Mouse (Mus musculus): ENCODE results near the gene Tle4. TPM values are rescaled to one million over a fixed set of nuclear protein-coding genes. Genes with fewer than 3 reads are reported as not detected.

Gene Tle4
- polyA plus RNA-seq, 1 experiment = 0.76 TPM

GRCm38 (mm10) chr19:14503862-14504261, 94.0 kb downstream of the Tle4 start:
- no peaks in the 10 kb centered on the region for H3K27me3 ChIP-seq (ENCODE audit: control insufficient read depth, insufficient read depth, insufficient read length)
- no peak overlapping the region for H3K4me3 ChIP-seq
- H3K4me2 ChIP-seq (ENCODE audit: low read depth) = no peak overlapping the region
- H3K36me3 ChIP-seq (ENCODE audit: control insufficient read depth, insufficient read depth) = no peaks in the 10 kb centered on the region
- no peak overlapping the region for H3ac ChIP-seq (ENCODE audit: control insufficient read depth, insufficient read length)
- TF ChIP-seq POLR2A (IDR thresholded peaks at IDR 0.05; ENCODE audit: insufficient read length, low read depth) = no peak
- TF ChIP-seq CEBPB (IDR thresholded peaks at IDR 0.05; ENCODE audit: insufficient read depth, poor library complexity, severe bottlenecking) = no peak
- TF ChIP-seq E2F4 (IDR thresholded peaks at IDR 0.05; ENCODE audit: insufficient read depth) = no peak
- TF ChIP-seq MYOD1 (IDR thresholded peaks at IDR 0.05; ENCODE audit: control insufficient read depth in 1 of 3, insufficient read length in 2 of 3, low read depth in 2 of 3) = no peak
- no peak for TF ChIP-seq MYOG (IDR thresholded peaks at IDR 0.05; ENCODE audit: control insufficient read depth in 1 of 3, insufficient read depth in 1 of 3, insufficient read length in 2 of 3, low read depth in 2 of 3)
- TF ChIP-seq TCF3 (IDR thresholded peaks at IDR 0.05; ENCODE audit: insufficient read length, low read depth) = no peak
- TF ChIP-seq USF1 (IDR thresholded peaks at IDR 0.05; ENCODE audit: low read depth) = no peak
- TF ChIP-seq SRF (IDR thresholded peaks at IDR 0.05; ENCODE audit: control insufficient read depth, insufficient read length, low read depth) = no peak
- no peak for TF ChIP-seq MAX (IDR thresholded peaks at IDR 0.05; ENCODE audit: low read depth)
- TF ChIP-seq TCF12 (IDR thresholded peaks at IDR 0.05; ENCODE audit: insufficient read depth, poor library complexity, severe bottlenecking) = no peak
- H3K79me2 ChIP-seq (ENCODE audit: control insufficient read depth, insufficient read depth) = no peaks in the 10 kb centered on the region

GRCm38 (mm10) chr19:14502234-14502633, 95.6 kb downstream of the Tle4 start:
- Histone ChIP-seq H3K27me3 (ENCODE audit: control insufficient read depth, insufficient read depth, insufficient read length) (no peaks in the 10 kb centered on the region), H3K36me3 (ENCODE audit: control insufficient read depth, insufficient read depth) (no peaks in the 10 kb centered on the region), H3K79me2 (ENCODE audit: control insufficient read depth, insufficient read depth) (no peaks in the 10 kb centered on the region), H3ac (ENCODE audit: control insufficient read depth, insufficient read length) (no peak overlapping the region), H3K4me3 (no peak overlapping the region), H3K4me2 (ENCODE audit: low read depth) (no peak overlapping the region)
- no peak for TF ChIP-seq MYOD1 (IDR thresholded peaks at IDR 0.05; ENCODE audit: control insufficient read depth in 1 of 3, insufficient read length in 2 of 3, low read depth in 2 of 3)
- TF ChIP-seq MAX (IDR thresholded peaks at IDR 0.05; ENCODE audit: low read depth) = no peak
- TF ChIP-seq SRF (IDR thresholded peaks at IDR 0.05; ENCODE audit: control insufficient read depth, insufficient read length, low read depth) = no peak
- TF ChIP-seq USF1 (IDR thresholded peaks at IDR 0.05; ENCODE audit: low read depth) = no peak
- TF ChIP-seq MYOG (IDR thresholded peaks at IDR 0.05; ENCODE audit: control insufficient read depth in 1 of 3, insufficient read depth in 1 of 3, insufficient read length in 2 of 3, low read depth in 2 of 3) = no peak
- no peak for TF ChIP-seq POLR2A (IDR thresholded peaks at IDR 0.05; ENCODE audit: insufficient read length, low read depth)
- TF ChIP-seq TCF12 (IDR thresholded peaks at IDR 0.05; ENCODE audit: insufficient read depth, poor library complexity, severe bottlenecking) = no peak
- TF ChIP-seq E2F4 (IDR thresholded peaks at IDR 0.05; ENCODE audit: insufficient read depth) = no peak
- TF ChIP-seq TCF3 (IDR thresholded peaks at IDR 0.05; ENCODE audit: insufficient read length, low read depth) = no peak
- no peak for TF ChIP-seq POLR2AphosphoS2 (IDR thresholded peaks at IDR 0.05; ENCODE audit: insufficient read length, low read depth)
- TF ChIP-seq CEBPB (IDR thresholded peaks at IDR 0.05; ENCODE audit: insufficient read depth, poor library complexity, severe bottlenecking) = no peak
- TF ChIP-seq REST (IDR thresholded peaks at IDR 0.05; ENCODE audit: insufficient read depth, insufficient read length) = no peak

- Histone ChIP-seq H3ac (ENCODE audit: control insufficient read depth, insufficient read length) (no peak overlapping the region), H3K79me2 (ENCODE audit: control insufficient read depth, insufficient read depth) (no peaks in the 10 kb centered on the region), H3K36me3 (ENCODE audit: control insufficient read depth, insufficient read depth) (no peaks in the 10 kb centered on the region), H3K4me3 (no peak overlapping the region), H3K4me2 (ENCODE audit: low read depth) (no peak overlapping the region), H3K27me3 (ENCODE audit: control insufficient read depth, insufficient read depth, insufficient read length) (no peaks in the 10 kb centered on the region)
- TF ChIP-seq TCF3 (IDR thresholded peaks at IDR 0.05; ENCODE audit: insufficient read length, low read depth) = no peak
Measured at GRCm38 (mm10) chr19:14499835-14500425, 97.9 kb downstream of the Tle4 start.

GRCm38 (mm10) chr19:14493047-14493446, 104.8 kb downstream of the Tle4 start:
- Histone ChIP-seq H3K36me3 (ENCODE audit: control insufficient read depth, insufficient read depth) (no peaks in the 10 kb centered on the region), H3K27me3 (ENCODE audit: control insufficient read depth, insufficient read depth, insufficient read length) (no peaks in the 10 kb centered on the region), H3K4me2 (ENCODE audit: low read depth) (no peak overlapping the region), H3ac (ENCODE audit: control insufficient read depth, insufficient read length) (no peak overlapping the region), H3K4me3 (no peak overlapping the region), H3K79me2 (ENCODE audit: control insufficient read depth, insufficient read depth) (no peaks in the 10 kb centered on the region)
- no peak for TF ChIP-seq E2F4 (IDR thresholded peaks at IDR 0.05; ENCODE audit: insufficient read depth)
- no peak for TF ChIP-seq SRF (IDR thresholded peaks at IDR 0.05; ENCODE audit: control insufficient read depth, insufficient read length, low read depth)
- no peak for TF ChIP-seq REST (IDR thresholded peaks at IDR 0.05; ENCODE audit: insufficient read depth, insufficient read length)
- TF ChIP-seq CEBPB (IDR thresholded peaks at IDR 0.05; ENCODE audit: insufficient read depth, poor library complexity, severe bottlenecking) = no peak
- TF ChIP-seq TCF12 (IDR thresholded peaks at IDR 0.05; ENCODE audit: insufficient read depth, poor library complexity, severe bottlenecking) = no peak
- no peak for TF ChIP-seq MYOD1 (IDR thresholded peaks at IDR 0.05; ENCODE audit: control insufficient read depth in 1 of 3, insufficient read length in 2 of 3, low read depth in 2 of 3)
- TF ChIP-seq POLR2AphosphoS2 (IDR thresholded peaks at IDR 0.05; ENCODE audit: insufficient read length, low read depth) = no peak
- TF ChIP-seq USF1 (IDR thresholded peaks at IDR 0.05; ENCODE audit: low read depth) = no peak
- no peak for TF ChIP-seq MAX (IDR thresholded peaks at IDR 0.05; ENCODE audit: low read depth)
- no peak for TF ChIP-seq TCF3 (IDR thresholded peaks at IDR 0.05; ENCODE audit: insufficient read length, low read depth)
- no peak for TF ChIP-seq MYOG (IDR thresholded peaks at IDR 0.05; ENCODE audit: control insufficient read depth in 1 of 3, insufficient read depth in 1 of 3, insufficient read length in 2 of 3, low read depth in 2 of 3)
- TF ChIP-seq POLR2A (IDR thresholded peaks at IDR 0.05; ENCODE audit: insufficient read length, low read depth) = no peak

- H3K79me2 ChIP-seq (ENCODE audit: control insufficient read depth, insufficient read depth) = no peaks in the 10 kb centered on the region
- no peak overlapping the region for H3K4me2 ChIP-seq (ENCODE audit: low read depth)
- H3ac ChIP-seq (ENCODE audit: control insufficient read depth, insufficient read length) = no peak overlapping the region
- no peak for TF ChIP-seq USF1 (IDR thresholded peaks at IDR 0.05; ENCODE audit: low read depth)
- no peak for TF ChIP-seq CEBPB (IDR thresholded peaks at IDR 0.05; ENCODE audit: insufficient read depth, poor library complexity, severe bottlenecking)
- no peak for TF ChIP-seq TCF3 (IDR thresholded peaks at IDR 0.05; ENCODE audit: insufficient read length, low read depth)
- no peak for TF ChIP-seq E2F4 (IDR thresholded peaks at IDR 0.05; ENCODE audit: insufficient read depth)
- TF ChIP-seq TCF12 (IDR thresholded peaks at IDR 0.05; ENCODE audit: insufficient read depth, poor library complexity, severe bottlenecking) = no peak
- no peak for TF ChIP-seq SRF (IDR thresholded peaks at IDR 0.05; ENCODE audit: control insufficient read depth, insufficient read length, low read depth)
- TF ChIP-seq REST (IDR thresholded peaks at IDR 0.05; ENCODE audit: insufficient read depth, insufficient read length) = no peak
- no peak for TF ChIP-seq POLR2A (IDR thresholded peaks at IDR 0.05; ENCODE audit: insufficient read length, low read depth)
- TF ChIP-seq POLR2AphosphoS2 (IDR thresholded peaks at IDR 0.05; ENCODE audit: insufficient read length, low read depth) = no peak
- TF ChIP-seq MYOD1 (IDR thresholded peaks at IDR 0.05; ENCODE audit: control insufficient read depth in 1 of 3, insufficient read length in 2 of 3, low read depth in 2 of 3) = no peak
- TF ChIP-seq MAX (IDR thresholded peaks at IDR 0.05; ENCODE audit: low read depth) = no peak
- TF ChIP-seq MYOG (IDR thresholded peaks at IDR 0.05; ENCODE audit: control insufficient read depth in 1 of 3, insufficient read depth in 1 of 3, insufficient read length in 2 of 3, low read depth in 2 of 3) = no peak
- H3K27me3 ChIP-seq (ENCODE audit: control insufficient read depth, insufficient read depth, insufficient read length) = no peaks in the 10 kb centered on the region
- H3K4me3 ChIP-seq = no peak overlapping the region
- H3K36me3 ChIP-seq (ENCODE audit: control insufficient read depth, insufficient read depth) = no peaks in the 10 kb centered on the region
Measured at GRCm38 (mm10) chr19:14487180-14487579, 110.7 kb downstream of the Tle4 start.

All from myocyte (in vitro differentiated cells).